Mouse (Mus musculus): ENCODE measurements at regions not wholly inside any gene's neighbourhood (a gene's known extent, or its start where the extent isn't known, plus 50 kb on each side); places are given as distances from the start of the nearest gene placed in this dataset.

DNA sequence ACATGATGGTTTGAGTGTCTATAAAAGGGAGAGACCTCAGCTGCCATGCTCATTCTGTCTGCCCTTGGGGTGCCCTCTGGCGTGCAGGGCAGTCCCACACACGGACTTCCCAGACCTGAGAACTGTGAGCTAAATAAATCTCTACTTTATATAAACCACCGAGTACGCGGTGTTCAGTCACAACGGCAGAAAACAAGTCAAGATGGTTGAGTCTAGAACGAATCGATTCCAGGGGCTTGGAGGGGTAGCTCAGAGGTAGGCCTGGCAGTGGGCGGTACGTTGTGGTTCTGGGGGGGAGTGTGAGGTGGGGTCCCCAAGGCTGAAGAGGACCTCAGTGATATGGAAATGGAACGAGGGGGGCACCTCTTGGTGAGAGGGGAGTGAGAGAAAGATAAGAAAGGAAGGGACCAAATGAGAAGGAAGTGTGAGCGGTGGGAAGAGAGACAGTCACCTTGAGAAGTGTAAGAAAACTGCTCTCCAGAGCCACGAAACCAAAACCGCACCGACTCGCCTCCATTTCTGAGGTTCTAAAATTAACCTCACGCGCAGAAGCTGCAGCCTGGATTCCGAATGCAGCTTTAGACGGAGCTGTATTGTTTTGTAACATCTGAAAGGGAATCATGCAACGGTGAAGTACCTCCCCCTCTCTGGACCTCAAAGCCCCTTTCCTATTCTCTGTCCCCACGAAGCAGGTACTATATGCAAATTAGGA is 117.0 kb downstream of the Mis18a start:
- DNase-seq, result no peak

GRCm38 (mm10) chr16:90599329-90599870 is 127.8 kb downstream of the Mis18a start:
- peak; percentile 35 to 53 for DNase-seq

- DNase-seq, result no peak
Observed at GRCm38 (mm10) chr16:90598727-90599126, 128.5 kb downstream of the Mis18a start.

GRCm38 (mm10) chr16:90592721-90593481 is 134.3 kb downstream of the Mis18a start:
- DNase-seq, result no peak

DNA sequence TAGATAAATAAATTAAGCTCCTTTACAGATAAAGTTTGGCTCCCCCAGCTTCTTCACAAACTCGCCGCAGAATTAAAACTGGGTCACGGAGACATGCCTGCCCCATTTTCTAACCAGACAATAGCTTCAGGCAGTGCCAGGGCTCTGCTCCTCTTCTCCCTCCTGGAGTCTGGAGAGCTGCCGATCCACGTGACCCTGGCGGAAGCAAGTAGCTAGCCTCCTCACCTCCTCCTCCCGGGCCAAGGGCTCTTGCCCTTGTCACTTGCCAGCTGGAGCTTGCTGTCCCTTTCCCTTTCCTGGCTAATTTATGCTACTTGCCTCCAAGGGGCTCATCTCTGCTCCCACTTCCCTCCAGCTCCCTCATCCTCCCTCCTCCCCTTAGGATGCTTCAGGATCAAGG is 142.0 kb downstream of the Mis18a start:
- peak; percentile 50 to 75 for DNase-seq

- DNase-seq, result peak in 1 of 2 experiments; percentile 42
Observed at GRCm38 (mm10) chr16:90580411-90580810, 146.8 kb downstream of the Mis18a start.

DNA sequence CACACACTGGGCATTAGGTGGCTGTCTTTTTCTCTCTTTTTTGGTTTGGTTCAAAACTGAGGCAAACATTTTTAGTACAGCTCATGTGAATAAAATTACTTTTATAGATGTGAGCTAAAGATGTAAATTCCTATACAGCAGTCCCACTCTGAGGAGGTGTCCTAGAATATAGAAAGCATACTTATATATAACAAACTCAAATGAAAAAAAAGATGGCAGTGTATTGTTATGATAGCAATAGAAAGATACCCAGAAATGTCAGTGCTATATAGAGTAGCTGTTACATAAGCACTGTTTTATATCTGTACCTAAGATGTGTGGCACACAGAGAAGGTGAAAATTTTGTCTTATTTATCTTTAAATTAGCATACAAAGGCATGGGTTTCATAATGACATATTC is 156.1 kb downstream of the Mis18a start:
- DNase-seq, result no peak

DNA sequence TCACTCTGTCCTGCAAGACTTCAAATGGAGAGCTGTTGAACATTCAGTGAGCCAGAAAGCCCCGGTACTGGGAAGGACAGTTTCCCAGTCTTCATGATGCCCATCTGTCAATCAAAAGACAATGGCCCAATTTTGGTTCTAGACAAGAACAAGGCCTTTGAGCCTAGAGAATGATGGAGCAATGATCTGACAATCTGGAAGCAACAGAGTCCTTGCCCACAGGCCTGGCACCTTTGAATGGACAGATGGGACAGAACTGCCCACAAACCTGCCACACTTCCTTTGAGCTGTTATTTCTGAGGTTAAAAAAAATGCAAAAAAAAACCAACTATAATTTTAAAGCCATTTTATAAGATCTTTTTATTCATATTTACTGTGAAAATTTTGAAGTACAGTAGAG is 157.4 kb downstream of the Mis18a start:
- DNase-seq, result peak; percentile 65 to 72

GRCm38 (mm10) chr16:90565182-90565581 is 162.0 kb downstream of the Mis18a start:
- peak in 1 of 2 experiments; percentile 21 for DNase-seq

GRCm38 (mm10) chr16:90553120-90553519 is 167.3 kb downstream of the Hunk start:
- DNase-seq, result no peak

DNA sequence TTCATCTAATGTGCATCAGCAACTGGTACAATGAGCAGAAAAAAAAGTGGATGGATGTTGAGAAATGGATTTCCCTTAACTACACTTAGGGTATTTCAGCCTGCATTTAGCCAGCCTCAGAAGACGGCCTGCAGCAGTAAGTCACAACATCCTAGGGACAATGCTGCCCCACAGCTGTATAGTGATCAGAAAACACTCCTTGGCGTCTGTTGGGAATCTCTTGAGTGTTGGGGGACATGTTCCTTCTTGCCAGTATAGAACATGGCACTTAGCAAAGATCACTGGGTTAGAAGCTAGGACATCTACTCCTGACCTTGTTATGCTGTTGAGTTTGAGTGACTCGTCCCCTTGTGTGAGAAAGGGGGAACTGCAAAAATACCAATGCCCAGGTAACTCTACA is 165.2 kb downstream of the Hunk start:
- no peak for DNase-seq

DNA sequence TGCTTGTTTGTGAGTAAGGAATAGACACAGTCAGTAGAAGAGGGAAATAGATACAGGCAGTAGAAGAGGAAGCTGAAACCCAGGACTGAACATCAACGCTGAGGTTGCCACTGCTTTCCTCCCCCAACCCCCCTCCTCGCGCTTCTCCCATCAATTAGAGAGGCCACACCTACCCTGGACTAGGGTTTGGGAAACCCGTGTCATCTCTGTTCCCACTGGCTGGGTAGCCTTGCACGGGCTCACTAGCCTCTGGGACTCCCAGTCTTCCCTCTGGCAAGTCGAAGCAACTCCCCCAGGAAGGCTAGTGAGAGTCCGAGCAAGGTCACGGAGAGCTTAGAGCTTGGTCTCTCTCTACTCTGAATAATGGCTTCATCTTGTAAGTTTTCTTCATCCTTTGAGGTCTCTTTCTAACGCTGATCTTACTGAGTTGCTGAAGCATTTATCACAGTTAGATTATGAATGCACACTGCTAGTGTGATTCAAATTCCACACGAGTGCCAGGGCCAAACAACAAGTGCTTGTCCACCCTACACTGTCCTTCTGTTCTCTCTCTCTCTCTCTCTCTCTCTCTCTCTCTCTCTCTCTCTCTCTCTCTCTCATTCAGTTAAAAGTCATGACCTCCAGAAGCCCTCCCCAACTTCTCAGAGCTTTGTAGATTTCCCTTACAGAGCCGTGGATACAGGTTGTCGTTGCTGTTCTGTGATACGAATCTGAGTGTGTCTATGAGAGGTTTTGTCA is 164.4 kb downstream of the Hunk start:
- no peak for DNase-seq
